Mouse (Mus musculus): ENCODE measurements around the gene Spcs1. TPM values are rescaled to one million over a fixed set of nuclear protein-coding genes. Genes with fewer than 3 reads are reported as not detected.

Spcs1 gene
- polyA plus RNA-seq, 1 experiment from 2014 or later: 293 TPM

GRCm38 (mm10) chr14:31006779-31007178 lies 5.3 kb upstream of the Spcs1 start:
- H3K9ac ChIP-seq (replicated peaks): no peak overlapping the region
- WGBS: 86% methylated on average over 5 of the region's 5 CpGs
- peaks cover 12% of the 10 kb centered on the region for H3K4me1 ChIP-seq (replicated peaks)
- no peak for ATAC-seq
- no peak overlapping the region for H3K27ac ChIP-seq
- peaks cover 49% of the 10 kb centered on the region for H3K36me3 ChIP-seq
- no peaks in the 10 kb centered on the region for H3K9me3 ChIP-seq
- H3K4me3 ChIP-seq (replicated peaks): no peak overlapping the region
- no peak overlapping the region for H3K4me2 ChIP-seq (replicated peaks)
- H3K27me3 ChIP-seq: no peaks in the 10 kb centered on the region

GRCm38 (mm10) chr14:31004527-31004926 lies 3.1 kb upstream of the Spcs1 start:
- H3K4me2 ChIP-seq (replicated peaks): no peak overlapping the region
- H3K9ac ChIP-seq (replicated peaks): no peak overlapping the region
- no peak overlapping the region for H3K27ac ChIP-seq
- ATAC-seq: no peak
- H3K36me3 ChIP-seq: peaks cover 27% of the 10 kb centered on the region
- H3K4me3 ChIP-seq (replicated peaks): no peak overlapping the region
- H3K4me1 ChIP-seq (replicated peaks): peaks cover 23% of the 10 kb centered on the region
- no peaks in the 10 kb centered on the region for H3K27me3 ChIP-seq
- 89% methylated on average over 2 of the region's 2 CpGs for WGBS
- H3K9me3 ChIP-seq: no peaks in the 10 kb centered on the region

GRCm38 (mm10) chr14:31000816-31001306 lies 611 bp downstream of the Spcs1 start:
- peak overlapping the region; percentile 94 for H3K9ac ChIP-seq (replicated peaks)
- peak overlapping the region; percentile 96 for H3K4me3 ChIP-seq (replicated peaks)
- ATAC-seq: peak; percentile 67
- no peaks in the 10 kb centered on the region for H3K27me3 ChIP-seq
- WGBS: under 1% methylated on average over 21 of the region's 21 CpGs
- peaks cover 26% of the 10 kb centered on the region for H3K36me3 ChIP-seq
- H3K4me2 ChIP-seq (replicated peaks): peak overlapping the region; percentile 83
- no peaks in the 10 kb centered on the region for H3K9me3 ChIP-seq
- H3K27ac ChIP-seq: peak overlapping the region; percentile 94
- peaks cover 23% of the 10 kb centered on the region for H3K4me1 ChIP-seq (replicated peaks)

GRCm38 (mm10) chr14:31000356-31000755 lies 1.1 kb downstream of the Spcs1 start:
- no peak for ATAC-seq
- H3K27ac ChIP-seq: no peak overlapping the region
- H3K9me3 ChIP-seq: no peaks in the 10 kb centered on the region
- peak overlapping the region; percentile 83 for H3K4me2 ChIP-seq (replicated peaks)
- 67% methylated on average over 10 of the region's 10 CpGs for WGBS
- H3K27me3 ChIP-seq: no peaks in the 10 kb centered on the region
- H3K9ac ChIP-seq (replicated peaks): peak overlapping the region; percentile 94
- H3K36me3 ChIP-seq: peaks cover 26% of the 10 kb centered on the region
- peaks cover 23% of the 10 kb centered on the region for H3K4me1 ChIP-seq (replicated peaks)
- H3K4me3 ChIP-seq (replicated peaks): peak overlapping the region; percentile 96

GRCm38 (mm10) chr14:30996417-30996816 lies 5.1 kb downstream of the Spcs1 start:
- ATAC-seq: no peak
- H3K4me2 ChIP-seq (replicated peaks): no peak overlapping the region

GRCm38 (mm10) chr14:30976222-30976621 lies 25.2 kb downstream of the Spcs1 start:
- Histone ChIP-seq H3K4me2 (replicated peaks) (no peak overlapping the region), H3K9me3 (no peaks in the 10 kb centered on the region), H3K27ac (no peak overlapping the region), H3K36me3 (peaks cover 61% of the 10 kb centered on the region), H3K27me3 (no peaks in the 10 kb centered on the region), H3K9ac (replicated peaks) (no peak overlapping the region), H3K4me3 (replicated peaks) (no peak overlapping the region), H3K4me1 (replicated peaks) (no peaks in the 10 kb centered on the region)
- WGBS: 84% methylated on average over 3 of the region's 3 CpGs
- no peak for ATAC-seq

More at GRCm38 (mm10) chr14:30996417-30996816, 5.1 kb downstream of the Spcs1 start:
- Histone ChIP-seq H3K9ac (replicated peaks) (no peak overlapping the region), H3K4me3 (replicated peaks) (no peak overlapping the region), H3K9me3 (no peaks in the 10 kb centered on the region), H3K4me1 (replicated peaks) (peaks cover 10% of the 10 kb centered on the region), H3K27ac (no peak overlapping the region), H3K27me3 (no peaks in the 10 kb centered on the region), H3K36me3 (peaks cover 26% of the 10 kb centered on the region)

GRCm38 (mm10) chr14:30974204-30974603 lies 27.3 kb downstream of the Spcs1 start:
- 57% methylated on average over 6 of the region's 6 CpGs for WGBS
- peak; percentile 34; the same call in 1 of the 2 replicates for ATAC-seq
- peaks cover 66% of the 10 kb centered on the region for H3K36me3 ChIP-seq

GRCm38 (mm10) chr14:30960366-30960765 lies 41.1 kb downstream of the Spcs1 start:
- no peak overlapping the region for H3K9ac ChIP-seq (replicated peaks)
- H3K27ac ChIP-seq: no peak overlapping the region
- no peak for ATAC-seq
- 94% methylated on average over 1 of the region's 1 CpGs for WGBS
- H3K27me3 ChIP-seq: no peaks in the 10 kb centered on the region
- H3K36me3 ChIP-seq: peaks cover 40% of the 10 kb centered on the region
- H3K4me3 ChIP-seq (replicated peaks): no peak overlapping the region
- no peak overlapping the region for H3K4me2 ChIP-seq (replicated peaks)
- no peaks in the 10 kb centered on the region for H3K4me1 ChIP-seq (replicated peaks)
- H3K9me3 ChIP-seq: no peaks in the 10 kb centered on the region

More at GRCm38 (mm10) chr14:30974204-30974603, 27.3 kb downstream of the Spcs1 start:
- H3K9ac ChIP-seq (replicated peaks): no peak overlapping the region
- no peaks in the 10 kb centered on the region for H3K27me3 ChIP-seq
- H3K9me3 ChIP-seq: no peaks in the 10 kb centered on the region
- H3K27ac ChIP-seq: peak overlapping the region; percentile 30
- no peak overlapping the region for H3K4me3 ChIP-seq (replicated peaks)
- no peak overlapping the region for H3K4me2 ChIP-seq (replicated peaks)
- no peaks in the 10 kb centered on the region for H3K4me1 ChIP-seq (replicated peaks)

- Histone ChIP-seq H3K36me3 (peaks cover 46% of the 10 kb centered on the region), H3K4me2 (replicated peaks) (no peak overlapping the region), H3K4me3 (replicated peaks) (no peak overlapping the region), H3K4me1 (replicated peaks) (no peaks in the 10 kb centered on the region), H3K27me3 (no peaks in the 10 kb centered on the region), H3K9me3 (no peaks in the 10 kb centered on the region), H3K9ac (replicated peaks) (no peak overlapping the region), H3K27ac (no peak overlapping the region)
- ATAC-seq: no peak
- 95% methylated on average over 4 of the region's 4 CpGs for WGBS
Measured at GRCm38 (mm10) chr14:30959031-30959430, 42.4 kb downstream of the Spcs1 start.

GRCm38 (mm10) chr14:30958517-30958916 lies 43.0 kb downstream of the Spcs1 start:
- no peaks in the 10 kb centered on the region for H3K4me1 ChIP-seq (replicated peaks)
- H3K9me3 ChIP-seq: no peaks in the 10 kb centered on the region
- H3K27ac ChIP-seq: no peak overlapping the region
- no peak overlapping the region for H3K4me2 ChIP-seq (replicated peaks)
- 94% methylated on average over 2 of the region's 2 CpGs for WGBS
- ATAC-seq: no peak
- no peak overlapping the region for H3K4me3 ChIP-seq (replicated peaks)
- peaks cover 46% of the 10 kb centered on the region for H3K36me3 ChIP-seq
- no peaks in the 10 kb centered on the region for H3K27me3 ChIP-seq
- no peak overlapping the region for H3K9ac ChIP-seq (replicated peaks)

GRCm38 (mm10) chr14:30951154-30951825 lies 50.2 kb downstream of the Spcs1 start, which contains the start of gene Nek4:
TSS of gene Nek4 (plus strand) at chr14:30951377.
- Histone ChIP-seq H3K4me2 (replicated peaks) (peak within 1 kb of the TSS; percentile 74), H3K4me3 (replicated peaks) (peak within 1 kb of the TSS; percentile 68), H3K9ac (replicated peaks) (peak within 1 kb of the TSS; percentile 88), H3K36me3 (peaks cover 16% of the 10 kb centered on the region), H3K27ac (peak within 1 kb of the TSS; percentile 72), H3K9me3 (no peaks in the 10 kb centered on the region), H3K27me3 (no peaks in the 10 kb centered on the region), H3K4me1 (replicated peaks) (peaks cover 12% of the 10 kb centered on the region)
- peak; percentile 100 for ATAC-seq
- under 1% methylated on average over 57 of the region's 57 CpGs for WGBS

- no peaks in the 10 kb centered on the region for H3K27me3 ChIP-seq
- no peaks in the 10 kb centered on the region for H3K9me3 ChIP-seq
- ATAC-seq: no peak
- H3K27ac ChIP-seq: no peak overlapping the region
- 97% methylated on average over 10 of the region's 10 CpGs for WGBS
- H3K4me1 ChIP-seq (replicated peaks): peaks cover 12% of the 10 kb centered on the region
- H3K36me3 ChIP-seq: peaks cover 9% of the 10 kb centered on the region
- no peak overlapping the region for H3K4me3 ChIP-seq (replicated peaks)
- H3K4me2 ChIP-seq (replicated peaks): no peak overlapping the region
- no peak overlapping the region for H3K9ac ChIP-seq (replicated peaks)
Measured at GRCm38 (mm10) chr14:30949986-30950385, 51.5 kb downstream of the Spcs1 start.

Measured in midbrain, embryonic 13.5 days (tissue).